Mouse (Mus musculus) limb, embryonic 15.5 days (tissue): Measurements from ENCODE around the gene Cdh3. TPM values are rescaled to one million over a fixed set of nuclear protein-coding genes. Genes with fewer than 3 reads are reported as not detected.
"Not testable (repeated sequence)": the region's sequence is repeated elsewhere in the genome, so short reads cannot be mapped to it uniquely, and the experiment has no call there.

Source experiments
- ATAC-seq: fragments of 200-750 bp; cut with Nextera tagmentation; 2 replicates; pipeline ENCODE4 v1.8.0; 2017; ENCODE audit warnings: low read depth, moderate TSS enrichment; ENCODE audit not compliant: insufficient number of reproducible peaks, low FRiP score, low TSS enrichment
- H3K27ac ChIP-seq: fragments of 300-500 bp; sonication (generic); 2 replicates; pipeline ENCODE4 v1.5.1; 2015; ENCODE audit warnings: moderate library complexity, mild to moderate bottlenecking, inconsistent platforms
- H3K27me3 ChIP-seq: fragments of 300-500 bp; sonication (generic); 2 replicates; pipeline ENCODE4 v1.6.1; 2015; ENCODE audit warnings: inconsistent platforms
- H3K36me3 ChIP-seq: fragments of 300-500 bp; sonication (generic); 2 replicates; pipeline ENCODE4 v1.6.1; 2015; ENCODE audit warnings: inconsistent platforms
- H3K4me1 ChIP-seq: fragments of 300-500 bp; sonication (generic); 2 replicates; pipeline ENCODE4 v1.6.1; 2015; ENCODE audit warnings: inconsistent platforms
- H3K4me2 ChIP-seq: fragments of 300-500 bp; sonication (generic); 2 replicates; pipeline ENCODE4 v1.6.1; 2015; ENCODE audit warnings: mild to moderate bottlenecking, inconsistent platforms
- H3K4me3 ChIP-seq: fragments of 300-500 bp; sonication (generic); 2 replicates; pipeline ENCODE4 v1.5.1; 2015; ENCODE audit warnings: mild to moderate bottlenecking, inconsistent platforms
- H3K9ac ChIP-seq: fragments of 300-500 bp; sonication (generic); 2 replicates; pipeline ENCODE4 v1.6.1; 2015; ENCODE audit warnings: inconsistent platforms
- H3K9me3 ChIP-seq: fragments of 300-500 bp; sonication (generic); 2 replicates; pipeline ENCODE4 v1.6.1; 2016; ENCODE audit warnings: inconsistent platforms
- WGBS: fragments of 180-500 bp; shearing (Covaris S2); methylation state at CpG from one replicate; pipeline ENCODE4 v1.1.7; 2015; 5-methylcytosine and 5-hydroxymethylcytosine counted together
- polyA plus RNA-seq: library from polyadenylated mRNA; unstranded; fragments of >200 nt; fragmentation: Nextera tagmentation; extraction: Ambion mirVana; gene quantifications from 2 replicates; pipeline ENCODE4 v1.2.1, GENCODE M21; 2015

The Cdh3 gene
- polyA plus RNA-seq, 1 experiment from 2014 or later, result 33.3 TPM

- Histone ChIP-seq H3K27me3 (no peaks in the 10 kb centered on the region), H3K4me2 (no peak overlapping the region), H3K36me3 (peaks cover 38% of the 10 kb centered on the region), H3K9ac (no peak overlapping the region), H3K27ac (no peak overlapping the region), H3K4me3 (no peak overlapping the region), H3K4me1 (no peaks in the 10 kb centered on the region), H3K9me3 (no peaks in the 10 kb centered on the region)
- no peak for ATAC-seq
- 91% methylated on average over 1 of the region's 1 CpGs for WGBS
Measured at GRCm38 (mm10) chr8:106550906-106551305, 40.2 kb downstream of the Cdh3 start.

- no peak overlapping the region for H3K4me3 ChIP-seq
- no peak overlapping the region for H3K4me2 ChIP-seq
- 0 out of 2 replicates have a peak, but pooled peaks cover 3% of the 10 kb centered on the region for H3K9me3 ChIP-seq
- no peak overlapping the region for H3K27ac ChIP-seq
- H3K9ac ChIP-seq, result no peak overlapping the region
- ATAC-seq, result no peak
- no peaks in the 10 kb centered on the region for H3K27me3 ChIP-seq
- no peaks in the 10 kb centered on the region for H3K4me1 ChIP-seq
- H3K36me3 ChIP-seq, result peaks cover 44% of the 10 kb centered on the region
- 95% methylated on average over 5 of the region's 5 CpGs for WGBS
Measured at GRCm38 (mm10) chr8:106554011-106554410, 43.3 kb downstream of the Cdh3 start.

GRCm38 (mm10) chr8:106556068-106556645, 45.5 kb downstream of the Cdh3 start:
- ATAC-seq, result no peak
- Histone ChIP-seq H3K4me2 (no peak overlapping the region), H3K4me3 (no peak overlapping the region), H3K36me3 (peaks cover 35% of the 10 kb centered on the region), H3K9me3 (0 out of 2 replicates have a peak, but pooled peaks cover 3% of the 10 kb centered on the region), H3K27me3 (no peaks in the 10 kb centered on the region), H3K27ac (no peak overlapping the region), H3K9ac (no peak overlapping the region), H3K4me1 (peaks cover 4% of the 10 kb centered on the region)
- 46% methylated on average over 5 of the region's 7 CpGs for WGBS

GRCm38 (mm10) chr8:106559844-106560243, 49.2 kb downstream of the Cdh3 start:
- Histone ChIP-seq H3K4me2 (no peak overlapping the region), H3K4me1 (peaks cover 9% of the 10 kb centered on the region), H3K27me3 (no peaks in the 10 kb centered on the region), H3K9me3 (0 out of 2 replicates have a peak, but pooled peaks cover 3% of the 10 kb centered on the region), H3K4me3 (no peak overlapping the region), H3K27ac (no peak overlapping the region), H3K9ac (no peak overlapping the region), H3K36me3 (peaks cover 14% of the 10 kb centered on the region; the same call in 1 of the 2 replicates)
- ATAC-seq, result no peak
- WGBS, result 47% methylated on average over 9 of the region's 9 CpGs

GRCm38 (mm10) chr8:106561097-106561865, 50.6 kb downstream of the Cdh3 start:
- 17% methylated on average over 21 of the region's 21 CpGs for WGBS
- Histone ChIP-seq H3K27ac (peak overlapping the region; percentile 7; the same call in 1 of the 2 replicates), H3K36me3 (peaks cover 9% of the 10 kb centered on the region; the same call in 1 of the 2 replicates), H3K4me2 (peak overlapping the region; percentile 10; the same call in 1 of the 2 replicates), H3K9me3 (0 out of 2 replicates have a peak, but pooled peaks cover 3% of the 10 kb centered on the region), H3K27me3 (no peaks in the 10 kb centered on the region), H3K4me1 (peaks cover 9% of the 10 kb centered on the region), H3K4me3 (no peak overlapping the region), H3K9ac (no peak overlapping the region)
- ATAC-seq, result peak; percentile 11; the same call in 1 of the 2 replicates

GRCm38 (mm10) chr8:106563691-106564182, 53.0 kb downstream of the Cdh3 start:
- Histone ChIP-seq H3K4me2 (no peak overlapping the region), H3K27ac (peak overlapping the region; percentile 68), H3K4me3 (no peak overlapping the region), H3K4me1 (peaks cover 9% of the 10 kb centered on the region), H3K9ac (no peak overlapping the region), H3K36me3 (no peaks in the 10 kb centered on the region), H3K27me3 (no peaks in the 10 kb centered on the region), H3K9me3 (no peaks in the 10 kb centered on the region)
- WGBS, result 64% methylated on average over 3 of the region's 3 CpGs
- ATAC-seq, result peak; percentile 68; the same call in 1 of the 2 replicates

- no peaks in the 10 kb centered on the region for H3K9me3 ChIP-seq
- 0 out of 2 replicates have a peak, but pooled peaks cover 2% of the 10 kb centered on the region for H3K4me1 ChIP-seq
- no peaks in the 10 kb centered on the region for H3K36me3 ChIP-seq
- no peak overlapping the region for H3K27ac ChIP-seq
- no peak for ATAC-seq
- no peak overlapping the region for H3K9ac ChIP-seq
- no peak overlapping the region for H3K4me3 ChIP-seq
- no peak overlapping the region for H3K4me2 ChIP-seq
- no peaks in the 10 kb centered on the region for H3K27me3 ChIP-seq
- 86% methylated on average over 6 of the region's 7 CpGs for WGBS
Measured at GRCm38 (mm10) chr8:106569006-106569405, 58.3 kb downstream of the Cdh3 start.

GRCm38 (mm10) chr8:106570386-106570785, 59.7 kb downstream of the Cdh3 start:
- no peaks in the 10 kb centered on the region for H3K27me3 ChIP-seq
- no peak overlapping the region for H3K27ac ChIP-seq
- WGBS, result 54% methylated on average over 4 of the region's 4 CpGs
- H3K9me3 ChIP-seq, result no peaks in the 10 kb centered on the region
- no peaks in the 10 kb centered on the region for H3K4me1 ChIP-seq
- no peak overlapping the region for H3K4me2 ChIP-seq
- no peak overlapping the region for H3K4me3 ChIP-seq
- H3K9ac ChIP-seq, result no peak overlapping the region
- H3K36me3 ChIP-seq, result no peaks in the 10 kb centered on the region
- ATAC-seq, result no peak

GRCm38 (mm10) chr8:106571551-106572172, 61.0 kb downstream of the Cdh3 start:
- Histone ChIP-seq H3K27ac (no peak overlapping the region), H3K4me2 (no peak overlapping the region), H3K4me3 (no peak overlapping the region), H3K36me3 (no peaks in the 10 kb centered on the region), H3K4me1 (no peaks in the 10 kb centered on the region), H3K27me3 (no peaks in the 10 kb centered on the region), H3K9ac (no peak overlapping the region), H3K9me3 (no peaks in the 10 kb centered on the region)
- 70% methylated on average over 5 of the region's 5 CpGs for WGBS
- ATAC-seq, result no peak

GRCm38 (mm10) chr8:106572175-106572574, 61.5 kb downstream of the Cdh3 start:
- not testable (repeated sequence) for H3K27ac ChIP-seq, H3K4me2 ChIP-seq, H3K9ac ChIP-seq, ATAC-seq, H3K9me3 ChIP-seq, H3K36me3 ChIP-seq, H3K4me1 ChIP-seq, H3K27me3 ChIP-seq, H3K4me3 ChIP-seq
- 43% methylated on average over 1 of the region's 1 CpGs for WGBS

GRCm38 (mm10) chr8:106573168-106573567, 62.5 kb downstream of the Cdh3 start, which contains the start of gene Gm10073:
Gm10073 (minus strand) TSS chr8:106573461.
- not testable (repeated sequence) for H3K9me3 ChIP-seq, H3K27me3 ChIP-seq, H3K4me2 ChIP-seq, H3K4me1 ChIP-seq, H3K27ac ChIP-seq, H3K36me3 ChIP-seq, ATAC-seq, H3K4me3 ChIP-seq, H3K9ac ChIP-seq
- 35% methylated on average over 20 of the region's 20 CpGs for WGBS

GRCm38 (mm10) chr8:106574283-106574682, 63.6 kb downstream of the Cdh3 start:
- H3K9me3 ChIP-seq, result no peaks in the 10 kb centered on the region
- H3K36me3 ChIP-seq, result no peaks in the 10 kb centered on the region
- H3K4me2 ChIP-seq, result no peak overlapping the region
- 75% methylated on average over 4 of the region's 4 CpGs for WGBS
- H3K27me3 ChIP-seq, result no peaks in the 10 kb centered on the region
- H3K27ac ChIP-seq, result no peak overlapping the region
- peaks cover 5% of the 10 kb centered on the region; the same call in 1 of the 2 replicates for H3K4me1 ChIP-seq
- ATAC-seq, result no peak
- H3K9ac ChIP-seq, result no peak overlapping the region
- H3K4me3 ChIP-seq, result no peak overlapping the region
